Mouse (Mus musculus) lung, embryonic 15.5 days (tissue): ENCODE data around the gene C130050O18Rik. TPM values are rescaled to one million over a fixed set of nuclear protein-coding genes. Genes with fewer than 3 reads are reported as not detected.

Experiments
- ATAC-seq: fragments of 200-750 bp; cut with Nextera tagmentation; 2 replicates; pipeline ENCODE4 v1.8.0; 2017; ENCODE audit warnings: moderate number of reproducible peaks, borderline replicate concordance; ENCODE audit not compliant: low FRiP score, low TSS enrichment; ENCODE audit errors: extremely low read depth
- H3K27ac ChIP-seq: fragments of 300-500 bp; sonication (generic); 2 replicates; pipeline ENCODE4 v1.5.1; 2015; ENCODE audit warnings: moderate library complexity, mild to moderate bottlenecking, inconsistent platforms
- H3K27me3 ChIP-seq: fragments of 300-500 bp; sonication (generic); 2 replicates; pipeline ENCODE4 v1.6.1; 2015; ENCODE audit warnings: inconsistent platforms
- H3K36me3 ChIP-seq: fragments of 300-500 bp; sonication (generic); 2 replicates; pipeline ENCODE4 v1.6.1; 2015; ENCODE audit warnings: inconsistent platforms
- H3K4me1 ChIP-seq: fragments of 300-500 bp; sonication (generic); 2 replicates; pipeline ENCODE4 v1.6.1; 2015; ENCODE audit warnings: inconsistent platforms
- H3K4me2 ChIP-seq: fragments of 300-500 bp; sonication (generic); 2 replicates; pipeline ENCODE4 v1.6.1; 2015; ENCODE audit warnings: inconsistent platforms, mild to moderate bottlenecking, moderate library complexity
- H3K4me3 ChIP-seq: fragments of 300-500 bp; sonication (generic); 2 replicates; pipeline ENCODE4 v1.5.1; 2015; ENCODE audit warnings: mild to moderate bottlenecking, inconsistent platforms
- H3K9ac ChIP-seq: fragments of 300-500 bp; sonication (generic); 2 replicates; pipeline ENCODE4 v1.6.1; 2015; ENCODE audit warnings: inconsistent platforms
- H3K9me3 ChIP-seq: fragments of 300-500 bp; sonication (generic); 2 replicates; pipeline ENCODE4 v1.6.1; 2016; ENCODE audit warnings: inconsistent platforms
- WGBS: fragments of 180-500 bp; shearing (Covaris S2); methylation state at CpG from one replicate; pipeline ENCODE4 v1.1.7; 2015; 5-methylcytosine and 5-hydroxymethylcytosine counted together
- microRNA counts: library from miRNA; unstranded; fragments of <30 nt; microRNA quantifications from one replicate; lab custom pipeline; 2016
- microRNA-seq: library from miRNA; unstranded; fragments of <30 nt; microRNA quantifications from one replicate; pipeline ENCODE4, GENCODE M21; 2016
- polyA plus RNA-seq: library from polyadenylated mRNA; unstranded; fragments of >200 nt; fragmentation: Nextera tagmentation; extraction: Ambion mirVana; gene quantifications from 2 replicates; pipeline ENCODE4 v1.2.1, GENCODE M21; 2015

The C130050O18Rik gene
- polyA plus RNA-seq, 1 experiment from 2014 or later, result 1.0 TPM

DNA sequence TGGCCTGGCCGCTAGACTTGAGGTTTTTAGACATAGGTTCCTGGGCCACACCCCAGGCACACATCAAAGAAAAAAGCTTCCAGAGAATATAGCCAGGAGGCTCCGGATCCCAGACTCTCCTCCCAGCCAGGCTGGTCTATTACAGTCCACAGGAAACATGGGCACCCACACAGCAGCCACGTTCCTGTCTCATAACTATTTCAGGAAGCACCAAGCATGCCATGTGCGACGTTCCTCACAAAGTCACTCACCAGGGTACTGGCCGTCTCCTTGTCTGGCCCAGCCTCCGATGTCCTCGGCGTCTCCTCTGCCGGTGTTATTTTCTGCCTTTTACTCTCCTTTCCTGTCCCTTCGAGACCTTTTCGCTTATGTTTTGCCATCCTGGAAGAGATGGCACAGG is 50.1 kb downstream of the C130050O18Rik start:
- no peak overlapping the region for H3K9ac ChIP-seq
- no peaks in the 10 kb centered on the region for H3K9me3 ChIP-seq
- peaks cover 19% of the 10 kb centered on the region for H3K4me1 ChIP-seq
- H3K4me2 ChIP-seq, result no peak overlapping the region
- no peaks in the 10 kb centered on the region for H3K27me3 ChIP-seq
- peaks cover 15% of the 10 kb centered on the region for H3K36me3 ChIP-seq
- WGBS, result 86% methylated on average over 12 of the region's 12 CpGs
- H3K27ac ChIP-seq, result no peak overlapping the region
- ATAC-seq, result no peak
- no peak overlapping the region for H3K4me3 ChIP-seq

DNA sequence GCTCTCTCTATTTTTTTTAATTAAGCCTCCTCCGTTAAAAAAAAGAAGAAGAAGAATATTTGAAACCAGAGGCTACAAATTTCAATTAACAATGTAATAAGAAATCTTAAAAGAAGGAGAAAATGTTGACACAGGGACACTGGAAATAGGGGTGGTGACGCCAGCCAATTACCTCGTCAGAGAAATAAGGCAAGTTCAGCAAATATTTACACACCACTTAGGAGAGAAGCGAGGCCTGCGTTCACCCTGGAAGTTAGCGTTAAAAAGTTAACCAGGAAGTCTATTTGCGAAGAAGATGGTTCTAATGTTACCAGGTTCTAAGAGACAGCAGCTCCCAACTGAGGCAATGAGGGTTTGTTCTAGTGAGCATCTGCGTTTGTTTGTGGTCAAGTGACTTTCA is 52.2 kb downstream of the C130050O18Rik start:
- H3K9ac ChIP-seq, result no peak overlapping the region
- no peak overlapping the region; the same call in 1 of the 2 replicates for H3K4me2 ChIP-seq
- ATAC-seq, result no peak
- H3K4me3 ChIP-seq, result no peak overlapping the region
- H3K4me1 ChIP-seq, result peaks cover 17% of the 10 kb centered on the region
- 57% methylated on average over 8 of the region's 8 CpGs for WGBS
- H3K27me3 ChIP-seq, result no peaks in the 10 kb centered on the region
- peak overlapping the region; percentile 64 for H3K27ac ChIP-seq
- peaks cover 15% of the 10 kb centered on the region for H3K36me3 ChIP-seq
- no peaks in the 10 kb centered on the region for H3K9me3 ChIP-seq

DNA sequence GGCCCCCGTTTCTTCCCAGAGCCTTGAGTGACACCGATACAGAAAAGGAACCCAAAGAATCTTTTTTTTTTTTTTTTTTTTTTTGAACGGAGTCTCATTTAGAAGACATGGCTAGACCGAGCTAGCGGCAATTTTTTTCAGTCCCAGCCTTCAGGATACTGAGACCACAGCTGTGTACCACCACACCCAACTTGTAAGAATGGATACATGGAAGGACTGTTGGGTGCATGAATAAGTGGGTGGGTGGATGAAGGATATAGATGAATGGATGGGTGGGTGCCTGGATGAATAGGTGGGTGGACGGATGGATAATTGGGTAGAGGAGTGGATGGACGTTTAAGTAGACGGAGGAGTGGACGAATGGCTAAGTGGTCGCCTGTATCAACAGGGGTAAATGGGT is 54.9 kb downstream of the C130050O18Rik start:
- ATAC-seq, result peak; percentile 15; the same call in 1 of the 2 replicates
- no peaks in the 10 kb centered on the region for H3K9me3 ChIP-seq
- no peaks in the 10 kb centered on the region for H3K27me3 ChIP-seq
- H3K4me3 ChIP-seq, result peak overlapping the region; percentile 62
- peak overlapping the region; percentile 53 for H3K9ac ChIP-seq
- H3K27ac ChIP-seq, result no peak overlapping the region
- peaks cover 3% of the 10 kb centered on the region; the same call in 1 of the 2 replicates for H3K36me3 ChIP-seq
- WGBS, result 9% methylated on average over 10 of the region's 10 CpGs
- peak overlapping the region; percentile 64 for H3K4me2 ChIP-seq
- H3K4me1 ChIP-seq, result peaks cover 17% of the 10 kb centered on the region

DNA sequence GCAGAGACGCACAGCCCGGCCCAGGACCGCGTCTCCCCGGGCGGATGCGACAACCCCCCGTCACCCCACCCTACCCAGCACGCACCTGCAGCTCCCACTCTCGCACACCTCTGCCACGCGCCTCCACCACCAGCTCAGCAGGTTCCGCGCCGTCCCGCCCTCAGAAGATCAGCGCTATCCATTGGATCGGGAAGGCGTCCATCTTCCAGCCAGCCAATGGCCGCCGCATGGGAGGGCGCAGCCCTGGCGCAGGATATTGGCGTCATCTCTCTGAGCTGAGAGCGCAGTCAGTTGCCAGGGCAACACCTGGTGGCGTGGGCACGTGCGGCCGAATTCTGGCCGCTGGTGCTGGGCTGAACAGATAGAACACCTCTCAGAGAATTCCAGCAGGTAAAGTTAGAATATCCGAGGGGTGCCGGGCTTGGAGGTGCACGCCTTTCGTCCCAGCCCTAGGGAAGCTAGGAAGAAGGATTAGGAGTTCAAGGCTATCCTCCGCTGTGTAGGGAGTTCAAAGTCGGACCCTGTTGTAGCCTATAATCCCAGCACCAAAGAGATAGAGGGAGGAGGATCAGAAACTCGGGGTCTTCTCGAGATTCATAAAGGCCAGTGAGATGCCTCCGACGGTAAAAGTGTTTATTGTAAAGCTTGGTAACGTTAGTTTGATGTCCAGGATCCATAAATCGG is 55.4 kb downstream of the C130050O18Rik start, which contains the start of gene 3110082I17Rik:
Gene 3110082I17Rik, minus strand, starts transcription at position 144 of the 684 bp plus-strand sequence.
- Histone ChIP-seq H3K4me3 (peak within 1 kb of the TSS; percentile 62), H3K36me3 (no peaks in the 10 kb centered on the region), H3K27ac (no peak within 1 kb of the TSS), H3K9ac (peak within 1 kb of the TSS; percentile 53), H3K4me1 (peaks cover 17% of the 10 kb centered on the region), H3K4me2 (peak within 1 kb of the TSS; percentile 64), H3K27me3 (no peaks in the 10 kb centered on the region), H3K9me3 (no peaks in the 10 kb centered on the region)
- 3% methylated on average over 42 of the region's 42 CpGs for WGBS
- peak; percentile 98 for ATAC-seq

DNA sequence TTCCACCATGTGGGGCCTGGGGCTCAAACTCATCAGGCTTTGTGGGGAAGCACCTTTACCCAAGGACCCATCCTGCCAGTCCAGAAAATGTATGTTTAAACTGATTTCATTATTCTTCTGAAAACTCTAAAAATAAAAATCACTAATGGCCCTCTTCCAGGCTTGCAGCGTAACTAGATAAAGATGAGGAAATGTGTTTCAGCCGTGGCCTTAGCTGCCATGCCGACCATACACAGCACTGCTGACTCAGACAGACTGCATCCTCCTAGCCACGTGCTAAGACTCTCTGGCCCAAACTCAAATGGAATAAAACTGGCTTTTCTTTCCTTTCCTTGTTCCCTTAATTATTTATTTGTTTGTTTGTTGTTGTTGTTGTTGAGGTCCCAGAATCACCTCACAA is 59.8 kb downstream of the C130050O18Rik start:
- H3K4me3 ChIP-seq, result no peak overlapping the region
- no peak overlapping the region for H3K27ac ChIP-seq
- H3K4me2 ChIP-seq, result no peak overlapping the region
- H3K9me3 ChIP-seq, result no peaks in the 10 kb centered on the region
- 39% methylated on average over 4 of the region's 4 CpGs for WGBS
- H3K4me1 ChIP-seq, result 0 out of 2 replicates have a peak, but pooled peaks cover 1% of the 10 kb centered on the region
- no peak for ATAC-seq
- no peaks in the 10 kb centered on the region for H3K36me3 ChIP-seq
- no peaks in the 10 kb centered on the region for H3K27me3 ChIP-seq
- H3K9ac ChIP-seq, result no peak overlapping the region

MicroRNAs within 50 kb of the gene (microRNA counts, 519-probe panel; counts per million panel counts)
- 19.7 counts per million for microRNA mmu-miR-339-3p (lab: Ali Mortazavi, UCI)
- 19.7 counts per million for microRNA mmu-miR-339-5p (lab: Ali Mortazavi, UCI)

Small RNAs within 50 kb of the gene (microRNA-seq; reads per million reads assigned to microRNA genes)
- 599 reads per million, percentile 72 among the genes with 10 or more reads in this experiment for gene Mir339

Other genes starting within 250 kb of the C130050O18Rik start
- 48.7 and 52.7 TPM in 2 replicates for gene Sun1, start 204.6 kb upstream of the C130050O18Rik start, polyA plus RNA-seq
- 186 TPM in 2 replicates for gene Get4, start 153.0 kb upstream of the C130050O18Rik start, polyA plus RNA-seq
- 5.8 and 6.2 TPM in 2 replicates for gene Adap1, start 79.7 kb upstream of the C130050O18Rik start, polyA plus RNA-seq
- 89.6 and 92.9 TPM in 2 replicates for gene Cox19, start 53.9 kb upstream of the C130050O18Rik start, polyA plus RNA-seq
- gene Cyp2w1, start 52.7 kb upstream of the C130050O18Rik start, polyA plus RNA-seq, result 0.10 TPM in 1 of 2 replicates, not detected in the other
- 5.2 and 6.3 TPM in 2 replicates for gene Gpr146, start 27.6 kb upstream of the C130050O18Rik start, polyA plus RNA-seq
- gene Gper1, start 17.9 kb downstream of the C130050O18Rik start, polyA plus RNA-seq, result 6.1 and 6.6 TPM in 2 replicates
- gene 3110082I17Rik, start 55.2 kb downstream of the C130050O18Rik start, polyA plus RNA-seq, result 40.0 and 41.8 TPM in 2 replicates
- gene Zfand2a, start 79.3 kb downstream of the C130050O18Rik start, polyA plus RNA-seq, result 7.7 and 9.5 TPM in 2 replicates
- 0.09 TPM in 1 of 2 replicates, not detected in the other for gene Uncx, start 138.2 kb downstream of the C130050O18Rik start, polyA plus RNA-seq